Mouse (Mus musculus) C2C12 (cell line): ENCODE measurements at regions not wholly inside any gene's neighbourhood (a gene's known extent, or its start where the extent isn't known, plus 50 kb on each side); places are given as distances from the start of the nearest gene placed in this dataset.

Experiments used
- H3K27me3 ChIP-seq: one replicate; pipeline ENCODE4 v1.6.1; 2011; ENCODE audit not compliant: control insufficient read depth, insufficient read depth, insufficient read length
- H3K36me3 ChIP-seq: one replicate; pipeline ENCODE4 v1.6.1; 2011; ENCODE audit not compliant: control insufficient read depth, insufficient read depth
- H3K4me3 ChIP-seq: one replicate; pipeline ENCODE4 v1.5.1; 2011; ENCODE audit warnings: mild to moderate bottlenecking, control low read depth; ENCODE audit not compliant: poor library complexity, insufficient read depth, severe bottlenecking
- H3K79me2 ChIP-seq: one replicate; pipeline ENCODE4 v1.6.1; 2011; ENCODE audit not compliant: control insufficient read depth, insufficient read depth
- H3K79me3 ChIP-seq: one replicate; pipeline ENCODE4 v1.6.1; 2011; ENCODE audit warnings: low read depth, control low read depth
- H3ac ChIP-seq: one replicate; pipeline ENCODE3; 2011; ENCODE audit warnings: low read depth; ENCODE audit not compliant: control insufficient read depth, insufficient read length
- CEBPB ChIP-seq: IDR thresholded peaks from one replicate; pipeline ENCODE4 v1.6.1; 2011; ENCODE audit warnings: low read depth, mild to moderate bottlenecking, control low read depth, moderate library complexity
- CTCF ChIP-seq: IDR thresholded peaks from one replicate; pipeline ENCODE4 v1.5.1; 2011; ENCODE audit not compliant: control insufficient read depth, insufficient read depth, insufficient read length
- FOSL1 ChIP-seq: IDR thresholded peaks from one replicate; pipeline ENCODE4 v1.8.0; 2011; ENCODE audit warnings: mild to moderate bottlenecking, low read length; ENCODE audit not compliant: poor library complexity, insufficient read depth, severe bottlenecking
- MAX ChIP-seq: IDR thresholded peaks from one replicate; pipeline ENCODE4 v1.6.1; 2011; ENCODE audit warnings: mild to moderate bottlenecking, control low read depth
- MYOD1 ChIP-seq: IDR thresholded peaks from one replicate; pipeline ENCODE4 v1.6.1; 2011; ENCODE audit warnings: low read depth; ENCODE audit not compliant: control insufficient read depth, insufficient read length
- MYOG ChIP-seq: IDR thresholded peaks from one replicate; pipeline ENCODE4 v1.6.1; 2011; ENCODE audit not compliant: control insufficient read depth, insufficient read length; ENCODE audit errors: extremely low read depth
- USF1 ChIP-seq: IDR thresholded peaks from one replicate; pipeline ENCODE4 v1.6.1; 2011; ENCODE audit warnings: low read depth, mild to moderate bottlenecking, control low read depth, moderate library complexity

GRCm38 (mm10) chr13:34395010-34395409 lies 50.0 kb upstream of the Slc22a23 start:
- Histone ChIP-seq H3ac (no peak overlapping the region), H3K27me3 (no peaks in the 10 kb centered on the region), H3K36me3 (no peaks in the 10 kb centered on the region), H3K79me3 (no peaks in the 10 kb centered on the region), H3K4me3 (no peak overlapping the region), H3K79me2 (no peaks in the 10 kb centered on the region)
- TF ChIP-seq MYOG: no peak
- TF ChIP-seq FOSL1: no peak
- no peak for TF ChIP-seq USF1
- TF ChIP-seq MAX: no peak
- TF ChIP-seq MYOD1: no peak
- no peak for TF ChIP-seq CTCF
- no peak for TF ChIP-seq CEBPB
